Mouse (Mus musculus) urinary bladder, adult 2 months (tissue): ENCODE data around the gene Unc13a. TPM values are rescaled to one million over a fixed set of nuclear protein-coding genes. Genes with fewer than 3 reads are reported as not detected.

Experiments
- DNase-seq: peaks from one replicate; pipeline ENCODE4 v3.0.0; 2022; ENCODE audit warnings: low spot score
- polyA plus RNA-seq: library from polyadenylated mRNA; depleted of rRNA; stranded (reverse); fragments of >200 nt; gene quantifications from 2 replicates; pipeline ENCODE4 v1.2.3, GENCODE M21; 2012

Unc13a gene
- polyA plus RNA-seq, 1 experiment: 0.47 TPM

- DNase-seq: no peak
Measured at GRCm38 (mm10) chr8:71686143-71686734, 14.7 kb upstream of the Unc13a start.

GRCm38 (mm10) chr8:71685573-71685972 lies 14.0 kb upstream of the Unc13a start:
- no peak for DNase-seq

GRCm38 (mm10) chr8:71684701-71685100 lies 13.1 kb upstream of the Unc13a start:
- no peak for DNase-seq

- DNase-seq: no peak
Measured at GRCm38 (mm10) chr8:71682832-71683231, 11.3 kb upstream of the Unc13a start.

- DNase-seq: no peak
Measured at GRCm38 (mm10) chr8:71681369-71681915, 9.9 kb upstream of the Unc13a start.

- no peak for DNase-seq
Measured at GRCm38 (mm10) chr8:71680471-71680870, 8.9 kb upstream of the Unc13a start.

GRCm38 (mm10) chr8:71679550-71680168 lies 8.1 kb upstream of the Unc13a start:
- no peak for DNase-seq

GRCm38 (mm10) chr8:71679116-71679515 lies 7.6 kb upstream of the Unc13a start:
- DNase-seq: no peak

- no peak for DNase-seq
Measured at GRCm38 (mm10) chr8:71678216-71678615, 6.7 kb upstream of the Unc13a start.

- DNase-seq: no peak
Measured at GRCm38 (mm10) chr8:71677555-71677954, 6.0 kb upstream of the Unc13a start.

GRCm38 (mm10) chr8:71676803-71677202 lies 5.2 kb upstream of the Unc13a start:
- no peak for DNase-seq

- DNase-seq: peak; percentile 69
Measured at GRCm38 (mm10) chr8:71676020-71676741, 4.6 kb upstream of the Unc13a start, which contains the start of gene Jak3. Gene Jak3, plus strand, starts transcription at chr8:71676296.

GRCm38 (mm10) chr8:71675456-71676019 lies 4.0 kb upstream of the Unc13a start:
- no peak for DNase-seq

- no peak for DNase-seq
Measured at GRCm38 (mm10) chr8:71674071-71674470, 2.5 kb upstream of the Unc13a start.

GRCm38 (mm10) chr8:71672168-71672735 lies 695 bp upstream of the Unc13a start:
- DNase-seq: no peak

GRCm38 (mm10) chr8:71670621-71671548 lies 672 bp downstream of the Unc13a start:
- no peak for DNase-seq

GRCm38 (mm10) chr8:71670198-71670597 lies 1.4 kb downstream of the Unc13a start:
- DNase-seq: no peak

GRCm38 (mm10) chr8:71668220-71668975 lies 3.2 kb downstream of the Unc13a start:
- no peak for DNase-seq

- no peak for DNase-seq
Measured at GRCm38 (mm10) chr8:71667256-71667655, 4.3 kb downstream of the Unc13a start.

- DNase-seq: no peak
Measured at GRCm38 (mm10) chr8:71666855-71667254, 4.7 kb downstream of the Unc13a start.
